Mouse (Mus musculus): ENCODE data around the gene Stx12. TPM values are rescaled to one million over a fixed set of nuclear protein-coding genes. Genes with fewer than 3 reads are reported as not detected.

Gene Stx12
- polyA plus RNA-seq, 1 experiment from 2014 or later: 165 TPM

GRCm38 (mm10) chr4:132873481-132874362 is 10.6 kb downstream of the Stx12 start:
- peaks cover 38% of the 10 kb centered on the region for H3K36me3 ChIP-seq (replicated peaks; ENCODE audit: control insufficient read depth, insufficient read depth)

GRCm38 (mm10) chr4:132871116-132871515 is 13.2 kb downstream of the Stx12 start:
- no peaks in the 10 kb centered on the region for H3K9me3 ChIP-seq (ENCODE audit: control insufficient read depth, low read length)
- no peaks in the 10 kb centered on the region for H3K27me3 ChIP-seq (ENCODE audit: control insufficient read depth, insufficient read depth, low read length)
- ATAC-seq (ENCODE audit: low FRiP score): no peak
- H3K4me3 ChIP-seq (replicated peaks; ENCODE audit: low read length): no peak overlapping the region
- H3K4me2 ChIP-seq (replicated peaks): no peak overlapping the region
- peaks cover 64% of the 10 kb centered on the region for H3K36me3 ChIP-seq (replicated peaks; ENCODE audit: control insufficient read depth, insufficient read depth)
- H3K9ac ChIP-seq: no peak overlapping the region
- WGBS: 96% methylated on average over 3 of the region's 3 CpGs
- DNase-seq (ENCODE audit: low spot score): no peak
- H3K27ac ChIP-seq: no peak overlapping the region
- H3K4me1 ChIP-seq (replicated peaks; ENCODE audit: control insufficient read depth, insufficient read depth, low read length): no peaks in the 10 kb centered on the region

More at GRCm38 (mm10) chr4:132873481-132874362, 10.6 kb downstream of the Stx12 start:
- no peak for DNase-seq (ENCODE audit: low spot score)
- no peak for ATAC-seq (ENCODE audit: low FRiP score)
- Histone ChIP-seq H3K9me3 (ENCODE audit: control insufficient read depth, low read length) (no peaks in the 10 kb centered on the region), H3K4me1 (replicated peaks; ENCODE audit: control insufficient read depth, insufficient read depth, low read length) (no peaks in the 10 kb centered on the region), H3K27ac (no peak overlapping the region), H3K27me3 (ENCODE audit: control insufficient read depth, insufficient read depth, low read length) (no peaks in the 10 kb centered on the region), H3K9ac (no peak overlapping the region), H3K4me2 (replicated peaks) (no peak overlapping the region), H3K4me3 (replicated peaks; ENCODE audit: low read length) (no peak overlapping the region)
- WGBS: 91% methylated on average over 11 of the region's 11 CpGs

GRCm38 (mm10) chr4:132864856-132865255 is 19.5 kb downstream of the Stx12 start:
- no peak for ATAC-seq (ENCODE audit: low FRiP score)
- H3K36me3 ChIP-seq (replicated peaks; ENCODE audit: control insufficient read depth, insufficient read depth): peaks cover 93% of the 10 kb centered on the region
- 98% methylated on average over 2 of the region's 2 CpGs for WGBS

GRCm38 (mm10) chr4:132863012-132863411 is 21.3 kb downstream of the Stx12 start:
- DNase-seq (ENCODE audit: low spot score): no peak
- no peaks in the 10 kb centered on the region for H3K4me1 ChIP-seq (replicated peaks; ENCODE audit: control insufficient read depth, insufficient read depth, low read length)
- no peaks in the 10 kb centered on the region for H3K27me3 ChIP-seq (ENCODE audit: control insufficient read depth, insufficient read depth, low read length)
- no peaks in the 10 kb centered on the region for H3K9me3 ChIP-seq (ENCODE audit: control insufficient read depth, low read length)
- H3K9ac ChIP-seq: no peak overlapping the region
- H3K4me2 ChIP-seq (replicated peaks): no peak overlapping the region
- ATAC-seq (ENCODE audit: low FRiP score): no peak
- no peak overlapping the region for H3K27ac ChIP-seq
- H3K36me3 ChIP-seq (replicated peaks; ENCODE audit: control insufficient read depth, insufficient read depth): peaks cover 91% of the 10 kb centered on the region
- WGBS: 97% methylated on average over 13 of the region's 13 CpGs
- H3K4me3 ChIP-seq (replicated peaks; ENCODE audit: low read length): no peak overlapping the region

More at GRCm38 (mm10) chr4:132864856-132865255, 19.5 kb downstream of the Stx12 start:
- Histone ChIP-seq H3K9me3 (ENCODE audit: control insufficient read depth, low read length) (no peaks in the 10 kb centered on the region), H3K27ac (no peak overlapping the region), H3K4me3 (replicated peaks; ENCODE audit: low read length) (no peak overlapping the region), H3K4me2 (replicated peaks) (no peak overlapping the region), H3K9ac (no peak overlapping the region), H3K4me1 (replicated peaks; ENCODE audit: control insufficient read depth, insufficient read depth, low read length) (no peaks in the 10 kb centered on the region), H3K27me3 (ENCODE audit: control insufficient read depth, insufficient read depth, low read length) (no peaks in the 10 kb centered on the region)
- no peak for DNase-seq (ENCODE audit: low spot score)

GRCm38 (mm10) chr4:132860880-132861279 is 23.4 kb downstream of the Stx12 start:
- Histone ChIP-seq H3K4me1 (replicated peaks; ENCODE audit: control insufficient read depth, insufficient read depth, low read length) (no peaks in the 10 kb centered on the region), H3K4me2 (replicated peaks) (no peak overlapping the region), H3K9me3 (ENCODE audit: control insufficient read depth, low read length) (no peaks in the 10 kb centered on the region), H3K36me3 (replicated peaks; ENCODE audit: control insufficient read depth, insufficient read depth) (peaks cover 91% of the 10 kb centered on the region), H3K4me3 (replicated peaks; ENCODE audit: low read length) (no peak overlapping the region), H3K9ac (no peak overlapping the region), H3K27me3 (ENCODE audit: control insufficient read depth, insufficient read depth, low read length) (no peaks in the 10 kb centered on the region), H3K27ac (no peak overlapping the region)
- ATAC-seq (ENCODE audit: low FRiP score) (no peak), DNase-seq (ENCODE audit: low spot score) (no peak)
- WGBS: 100% methylated on average over 1 of the region's 1 CpGs

GRCm38 (mm10) chr4:132843705-132844071 is 40.6 kb downstream of the Stx12 start:
- Histone ChIP-seq H3K9me3 (ENCODE audit: control insufficient read depth, low read length) (no peaks in the 10 kb centered on the region), H3K9ac (peak overlapping the region; percentile 80), H3K4me2 (replicated peaks) (peak overlapping the region; percentile 81), H3K27me3 (ENCODE audit: control insufficient read depth, insufficient read depth, low read length) (no peaks in the 10 kb centered on the region), H3K27ac (peak overlapping the region; percentile 85), H3K4me1 (replicated peaks; ENCODE audit: control insufficient read depth, insufficient read depth, low read length) (peaks cover 17% of the 10 kb centered on the region), H3K36me3 (replicated peaks; ENCODE audit: control insufficient read depth, insufficient read depth) (peaks cover 30% of the 10 kb centered on the region), H3K4me3 (replicated peaks; ENCODE audit: low read length) (peak overlapping the region; percentile 78)
- ATAC-seq (ENCODE audit: low FRiP score) (no peak), DNase-seq (ENCODE audit: low spot score) (no peak)
- WGBS: 81% methylated on average over 1 of the region's 1 CpGs

GRCm38 (mm10) chr4:132842970-132843704 is 41.2 kb downstream of the Stx12 start, which contains the start of gene Ppp1r8:
Gene Ppp1r8, minus strand, starts transcription at chr4:132843169.
- H3K4me3 ChIP-seq (replicated peaks; ENCODE audit: low read length): peak within 1 kb of the TSS; percentile 78
- H3K27ac ChIP-seq: peak within 1 kb of the TSS; percentile 85
- H3K4me1 ChIP-seq (replicated peaks; ENCODE audit: control insufficient read depth, insufficient read depth, low read length): peaks cover 17% of the 10 kb centered on the region
- under 1% methylated on average over 40 of the region's 40 CpGs for WGBS
- H3K9ac ChIP-seq: peak within 1 kb of the TSS; percentile 80
- H3K9me3 ChIP-seq (ENCODE audit: control insufficient read depth, low read length): no peaks in the 10 kb centered on the region
- ATAC-seq (ENCODE audit: low FRiP score): peak; percentile 99
- no peaks in the 10 kb centered on the region for H3K27me3 ChIP-seq (ENCODE audit: control insufficient read depth, insufficient read depth, low read length)
- peaks cover 33% of the 10 kb centered on the region for H3K36me3 ChIP-seq (replicated peaks; ENCODE audit: control insufficient read depth, insufficient read depth)
- peak; percentile 94 for DNase-seq (ENCODE audit: low spot score)
- peak within 1 kb of the TSS; percentile 81 for H3K4me2 ChIP-seq (replicated peaks)

- Histone ChIP-seq H3K27ac (peak overlapping the region; percentile 50), H3K4me3 (replicated peaks; ENCODE audit: low read length) (peak overlapping the region; percentile 78), H3K4me2 (replicated peaks) (peak overlapping the region; percentile 81), H3K9ac (peak overlapping the region; percentile 80), H3K4me1 (replicated peaks; ENCODE audit: control insufficient read depth, insufficient read depth, low read length) (peaks cover 17% of the 10 kb centered on the region), H3K9me3 (ENCODE audit: control insufficient read depth, low read length) (no peaks in the 10 kb centered on the region), H3K36me3 (replicated peaks; ENCODE audit: control insufficient read depth, insufficient read depth) (peaks cover 33% of the 10 kb centered on the region), H3K27me3 (ENCODE audit: control insufficient read depth, insufficient read depth, low read length) (no peaks in the 10 kb centered on the region)
- ATAC-seq (ENCODE audit: low FRiP score) (peak; percentile 47; the same call in 1 of the 2 replicates), DNase-seq (ENCODE audit: low spot score) (peak; percentile 28)
- WGBS: under 1% methylated on average over 30 of the region's 30 CpGs
Measured at GRCm38 (mm10) chr4:132842281-132842906, 41.9 kb downstream of the Stx12 start.

- Histone ChIP-seq H3K9ac (peak overlapping the region; percentile 80), H3K9me3 (ENCODE audit: control insufficient read depth, low read length) (no peaks in the 10 kb centered on the region), H3K4me1 (replicated peaks; ENCODE audit: control insufficient read depth, insufficient read depth, low read length) (peaks cover 17% of the 10 kb centered on the region), H3K4me3 (replicated peaks; ENCODE audit: low read length) (peak overlapping the region; percentile 78), H3K27me3 (ENCODE audit: control insufficient read depth, insufficient read depth, low read length) (no peaks in the 10 kb centered on the region), H3K27ac (no peak overlapping the region), H3K4me2 (replicated peaks) (peak overlapping the region; percentile 81), H3K36me3 (replicated peaks; ENCODE audit: control insufficient read depth, insufficient read depth) (peaks cover 41% of the 10 kb centered on the region)
- 97% methylated on average over 3 of the region's 3 CpGs for WGBS
- no peak for ATAC-seq (ENCODE audit: low FRiP score)
- DNase-seq (ENCODE audit: low spot score): no peak
Measured at GRCm38 (mm10) chr4:132841493-132841892, 42.8 kb downstream of the Stx12 start.
